Mouse (Mus musculus) hindbrain, embryonic 11.5 days (tissue): ENCODE results near the gene Hsf2bp. TPM values are rescaled to one million over a fixed set of nuclear protein-coding genes. Genes with fewer than 3 reads are reported as not detected.

Experiments used
- ATAC-seq: fragments of 200-750 bp; cut with Nextera tagmentation; 2 replicates; pipeline ENCODE4 v1.8.0; 2017; ENCODE audit warnings: mild to moderate bottlenecking, moderate TSS enrichment, moderate library complexity; ENCODE audit not compliant: low FRiP score
- DNase-seq: peaks from one replicate; pipeline ENCODE4 v3.0.0-alpha.2; 2015; ENCODE audit warnings: low spot score
- H3K27ac ChIP-seq: fragments of 300-500 bp; sonication (generic); 2 replicates; pipeline ENCODE4 v1.5.1; 2014; ENCODE audit warnings: mild to moderate bottlenecking, low read depth, low read length
- H3K27me3 ChIP-seq: fragments of 300-500 bp; sonication (generic); 2 replicates; pipeline ENCODE4 v1.6.1; 2014; ENCODE audit warnings: mild to moderate bottlenecking, low read length, moderate library complexity, mixed read lengths; ENCODE audit not compliant: control insufficient read depth, insufficient read depth
- H3K36me3 ChIP-seq: fragments of 300-500 bp; sonication (generic); 2 replicates; pipeline ENCODE4 v1.6.1; 2014; ENCODE audit warnings: mild to moderate bottlenecking, low read length, moderate library complexity, mixed read lengths; ENCODE audit not compliant: control insufficient read depth, insufficient read depth
- H3K4me1 ChIP-seq: fragments of 300-500 bp; sonication (generic); replicated peaks from 2 replicates; pipeline ENCODE4 v1.6.1; 2014; ENCODE audit warnings: low read length, mixed read lengths; ENCODE audit not compliant: control insufficient read depth, insufficient read depth
- H3K4me2 ChIP-seq: fragments of 300-500 bp; sonication (generic); replicated peaks from 2 replicates; pipeline ENCODE4 v1.6.1; 2014; ENCODE audit warnings: mild to moderate bottlenecking, low read depth, low read length
- H3K4me3 ChIP-seq: fragments of 300-500 bp; sonication (generic); 2 replicates; pipeline ENCODE4 v1.5.1; 2014; ENCODE audit warnings: low read depth, low read length
- H3K9ac ChIP-seq: fragments of 300-500 bp; sonication (generic); 2 replicates; pipeline ENCODE4 v1.6.1; 2014; ENCODE audit warnings: low read depth, low read length
- H3K9me3 ChIP-seq: fragments of 300-500 bp; sonication (generic); 2 replicates; pipeline ENCODE4 v1.6.1; 2016; ENCODE audit warnings: low read length; ENCODE audit not compliant: control insufficient read depth
- WGBS: fragments of 180-500 bp; shearing (Covaris S2); extraction: QIAGEN DNeasy Blood & Tissue Kit; methylation state at CpG from one replicate; pipeline ENCODE4 v1.1.7; 2014; 5-methylcytosine and 5-hydroxymethylcytosine counted together
- polyA plus RNA-seq: library from polyadenylated mRNA; unstranded; fragments of >200 nt; fragmentation: Nextera tagmentation; extraction: Ambion mirVana; gene quantifications from 2 replicates; pipeline ENCODE4 v1.2.1, GENCODE M21; 2014

The Hsf2bp gene
- polyA plus RNA-seq, 1 experiment from 2014 or later, result 0.57 TPM

GRCm38 (mm10) chr17:32063654-32064053, 27.5 kb upstream of the Hsf2bp start:
- Histone ChIP-seq H3K4me3 (no peak overlapping the region), H3K4me2 (no peak overlapping the region), H3K9ac (no peak overlapping the region), H3K9me3 (no peaks in the 10 kb centered on the region), H3K36me3 (no peaks in the 10 kb centered on the region), H3K27me3 (no peaks in the 10 kb centered on the region), H3K4me1 (no peaks in the 10 kb centered on the region), H3K27ac (no peak overlapping the region)
- WGBS, result 90% methylated on average over 2 of the region's 2 CpGs
- DNase-seq, result no peak
- ATAC-seq, result no peak

- no peak for DNase-seq
- Histone ChIP-seq H3K27me3 (no peaks in the 10 kb centered on the region), H3K36me3 (peaks cover 10% of the 10 kb centered on the region; the same call in 1 of the 2 replicates), H3K4me3 (no peak overlapping the region), H3K27ac (no peak overlapping the region), H3K4me1 (no peaks in the 10 kb centered on the region), H3K9ac (no peak overlapping the region), H3K4me2 (no peak overlapping the region), H3K9me3 (no peaks in the 10 kb centered on the region)
- ATAC-seq, result no peak
- 98% methylated on average over 14 of the region's 14 CpGs for WGBS
Measured at GRCm38 (mm10) chr17:32061219-32061618, 25.1 kb upstream of the Hsf2bp start.

- Histone ChIP-seq H3K27me3 (no peaks in the 10 kb centered on the region), H3K4me2 (no peak overlapping the region), H3K27ac (no peak overlapping the region), H3K4me1 (no peaks in the 10 kb centered on the region), H3K9ac (no peak overlapping the region), H3K4me3 (no peak overlapping the region), H3K9me3 (no peaks in the 10 kb centered on the region), H3K36me3 (peaks cover 11% of the 10 kb centered on the region; the same call in 1 of the 2 replicates)
- DNase-seq (no peak), ATAC-seq (no peak)
- 91% methylated on average over 2 of the region's 2 CpGs for WGBS
Measured at GRCm38 (mm10) chr17:32059084-32059483, 22.9 kb upstream of the Hsf2bp start.

GRCm38 (mm10) chr17:32057843-32058242, 21.7 kb upstream of the Hsf2bp start:
- Histone ChIP-seq H3K27me3 (no peaks in the 10 kb centered on the region), H3K27ac (no peak overlapping the region), H3K9me3 (no peaks in the 10 kb centered on the region), H3K4me2 (no peak overlapping the region), H3K9ac (no peak overlapping the region), H3K4me1 (no peaks in the 10 kb centered on the region), H3K4me3 (no peak overlapping the region), H3K36me3 (peaks cover 12% of the 10 kb centered on the region; the same call in 1 of the 2 replicates)
- 86% methylated on average over 2 of the region's 2 CpGs for WGBS
- ATAC-seq (no peak), DNase-seq (no peak)

GRCm38 (mm10) chr17:32053677-32054076, 17.5 kb upstream of the Hsf2bp start:
- Histone ChIP-seq H3K4me1 (no peaks in the 10 kb centered on the region), H3K27me3 (no peaks in the 10 kb centered on the region), H3K36me3 (peaks cover 18% of the 10 kb centered on the region), H3K4me3 (no peak overlapping the region), H3K4me2 (no peak overlapping the region), H3K9me3 (no peaks in the 10 kb centered on the region), H3K27ac (no peak overlapping the region), H3K9ac (no peak overlapping the region)
- 95% methylated on average over 5 of the region's 5 CpGs for WGBS
- no peak for DNase-seq
- no peak for ATAC-seq

- peaks cover 15% of the 10 kb centered on the region for H3K36me3 ChIP-seq
Measured at GRCm38 (mm10) chr17:32052237-32053080, 16.3 kb upstream of the Hsf2bp start.

GRCm38 (mm10) chr17:32050609-32051008, 14.5 kb upstream of the Hsf2bp start:
- Histone ChIP-seq H3K27ac (no peak overlapping the region), H3K4me2 (no peak overlapping the region)

More at GRCm38 (mm10) chr17:32052237-32053080, 16.3 kb upstream of the Hsf2bp start:
- H3K27me3 ChIP-seq, result no peaks in the 10 kb centered on the region
- no peak overlapping the region for H3K4me3 ChIP-seq
- no peak overlapping the region for H3K27ac ChIP-seq
- H3K4me1 ChIP-seq, result no peaks in the 10 kb centered on the region
- 87% methylated on average over 5 of the region's 5 CpGs for WGBS
- no peak overlapping the region for H3K9ac ChIP-seq
- H3K4me2 ChIP-seq, result no peak overlapping the region
- no peak for ATAC-seq
- DNase-seq, result no peak
- H3K9me3 ChIP-seq, result no peaks in the 10 kb centered on the region

GRCm38 (mm10) chr17:32049914-32050313, 13.8 kb upstream of the Hsf2bp start:
- Histone ChIP-seq H3K4me2 (no peak overlapping the region), H3K27me3 (no peaks in the 10 kb centered on the region), H3K9me3 (no peaks in the 10 kb centered on the region), H3K4me1 (no peaks in the 10 kb centered on the region), H3K36me3 (peaks cover 8% of the 10 kb centered on the region; the same call in 1 of the 2 replicates), H3K27ac (no peak overlapping the region), H3K4me3 (no peak overlapping the region), H3K9ac (no peak overlapping the region)
- ATAC-seq (no peak), DNase-seq (no peak)
- WGBS, result 88% methylated on average over 4 of the region's 4 CpGs

More at GRCm38 (mm10) chr17:32050609-32051008, 14.5 kb upstream of the Hsf2bp start:
- Histone ChIP-seq H3K9me3 (no peaks in the 10 kb centered on the region), H3K4me3 (no peak overlapping the region), H3K4me1 (no peaks in the 10 kb centered on the region), H3K36me3 (peaks cover 8% of the 10 kb centered on the region; the same call in 1 of the 2 replicates), H3K9ac (no peak overlapping the region), H3K27me3 (no peaks in the 10 kb centered on the region)
- WGBS, result 90% methylated on average over 6 of the region's 6 CpGs
- ATAC-seq (no peak), DNase-seq (no peak)

GRCm38 (mm10) chr17:32048351-32048750, 12.2 kb upstream of the Hsf2bp start:
- no peaks in the 10 kb centered on the region for H3K4me1 ChIP-seq
- ATAC-seq (no peak), DNase-seq (no peak)
- no peak overlapping the region for H3K9ac ChIP-seq
- H3K4me2 ChIP-seq, result no peak overlapping the region
- WGBS, result 97% methylated on average over 5 of the region's 5 CpGs
- no peak overlapping the region for H3K4me3 ChIP-seq
- peaks cover 6% of the 10 kb centered on the region; the same call in 1 of the 2 replicates for H3K36me3 ChIP-seq
- H3K27ac ChIP-seq, result no peak overlapping the region
- no peaks in the 10 kb centered on the region for H3K9me3 ChIP-seq
- H3K27me3 ChIP-seq, result no peaks in the 10 kb centered on the region
